Mouse (Mus musculus) brain, embryonic 18.5 days (tissue): ENCODE measurements around the gene Adgre5.

Source experiments
- DNase-seq: peaks from one replicate; pipeline ENCODE4 v3.0.0-alpha.2; 2012; ENCODE audit warnings: low read depth, low spot score

Adgre5 gene

GRCm38 (mm10) chr8:83723447-83724083, 17.6 kb downstream of the Adgre5 start:
- no peak for DNase-seq

DNA sequence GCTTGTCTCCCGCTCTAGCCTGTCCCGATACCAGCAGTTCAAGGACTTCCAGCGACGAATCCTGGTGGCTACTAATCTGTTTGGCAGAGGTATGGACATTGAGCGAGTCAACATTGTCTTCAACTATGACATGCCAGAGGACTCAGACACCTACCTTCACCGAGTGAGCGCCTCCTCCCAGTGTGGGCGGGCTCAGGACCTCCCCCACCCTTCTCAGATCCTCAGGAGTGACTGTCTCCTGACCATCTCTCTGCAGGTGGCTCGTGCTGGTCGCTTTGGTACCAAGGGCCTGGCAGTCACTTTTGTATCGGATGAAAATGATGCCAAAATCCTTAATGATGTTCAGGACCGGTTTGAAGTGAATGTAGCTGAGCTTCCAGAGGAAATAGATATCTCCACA, 18.5 kb downstream of the Adgre5 start:
- DNase-seq = no peak

GRCm38 (mm10) chr8:83721405-83722025, 19.6 kb downstream of the Adgre5 start:
- no peak for DNase-seq

- no peak for DNase-seq
Measured at GRCm38 (mm10) chr8:83719693-83720092, 21.4 kb downstream of the Adgre5 start.

- no peak for DNase-seq
Measured at GRCm38 (mm10) chr8:83719048-83719447, 22.1 kb downstream of the Adgre5 start.

DNA sequence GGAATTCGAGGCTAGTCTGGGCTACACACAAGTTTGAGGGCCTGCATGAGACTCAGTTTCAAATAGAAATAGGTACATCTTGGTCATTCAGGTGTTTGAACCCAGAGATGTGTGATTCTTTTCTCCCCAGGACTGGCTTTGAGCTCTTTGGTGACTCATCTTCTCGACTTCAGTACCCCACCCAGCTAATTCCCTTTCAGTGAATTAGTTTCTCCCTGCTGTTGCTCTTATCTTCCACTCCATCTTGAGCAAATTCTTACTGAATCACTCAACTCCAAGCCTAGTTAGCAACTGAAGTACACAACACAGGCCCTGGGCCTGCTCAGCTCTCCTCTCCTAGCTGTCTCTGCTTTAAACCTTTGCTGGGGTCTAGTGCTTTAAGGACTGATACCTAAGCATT, 24.6 kb downstream of the Adgre5 start:
- no peak for DNase-seq

DNA sequence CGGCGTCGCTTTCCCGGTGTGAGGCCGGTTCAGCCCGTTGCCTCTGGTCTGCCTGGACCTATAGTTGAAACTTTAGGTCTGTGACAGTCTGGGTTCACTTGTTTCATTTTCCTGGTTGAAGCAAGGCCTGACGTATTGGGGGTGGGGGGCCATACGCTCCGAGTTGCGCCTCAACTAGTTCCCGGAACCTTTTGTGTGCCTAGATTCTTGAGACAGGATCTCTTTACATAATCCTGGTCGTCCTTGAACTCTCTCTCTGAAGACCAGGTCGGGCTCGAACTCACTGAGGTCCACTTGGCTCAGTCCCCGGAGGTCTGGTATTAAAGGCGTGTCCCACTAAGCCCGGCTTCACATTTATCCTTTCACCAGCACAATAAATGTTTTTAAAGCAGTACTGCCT, 25.4 kb downstream of the Adgre5 start:
- no peak for DNase-seq

DNA sequence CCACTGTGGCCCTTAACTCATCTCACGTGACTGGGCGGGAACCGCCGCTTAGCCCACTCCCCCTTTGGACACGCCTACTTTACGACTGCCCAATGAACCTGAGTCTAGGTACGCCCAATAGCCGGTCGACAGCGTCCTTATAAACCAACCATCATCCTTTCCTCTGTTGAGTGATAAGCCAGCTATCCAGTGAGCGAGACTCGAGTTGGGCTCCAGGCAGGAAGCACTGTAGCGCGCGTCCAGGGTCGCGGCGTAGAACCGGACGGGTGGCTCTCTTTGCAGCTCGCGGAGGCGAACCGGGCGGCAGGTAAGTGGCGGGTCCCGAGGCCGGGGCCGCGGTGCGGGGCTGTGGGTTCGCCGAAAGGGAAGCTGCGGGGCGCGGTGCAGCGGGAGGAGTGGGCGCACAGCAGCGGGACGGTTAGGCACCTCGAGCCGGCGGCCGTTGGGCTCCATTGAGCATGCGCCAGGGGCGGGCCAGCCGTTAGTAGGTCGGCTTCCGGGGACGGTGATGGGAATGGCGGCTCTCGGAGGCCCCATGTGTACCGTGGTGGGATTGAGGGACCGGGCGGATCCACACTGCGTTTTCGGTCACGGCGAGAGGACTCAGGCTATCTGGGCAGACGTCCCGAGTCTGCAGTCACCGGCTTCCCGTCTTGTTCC, 26.0 kb downstream of the Adgre5 start, which contains the start of gene Ddx39:
Gene Ddx39, plus strand, starts transcription at position 147 of the 660 bp plus-strand sequence.
- peak; percentile 97 for DNase-seq

- no peak for DNase-seq
Measured at GRCm38 (mm10) chr8:83714676-83715030, 26.5 kb downstream of the Adgre5 start.

- no peak for DNase-seq
Measured at GRCm38 (mm10) chr8:83707554-83707953, 33.6 kb downstream of the Adgre5 start.

DNA sequence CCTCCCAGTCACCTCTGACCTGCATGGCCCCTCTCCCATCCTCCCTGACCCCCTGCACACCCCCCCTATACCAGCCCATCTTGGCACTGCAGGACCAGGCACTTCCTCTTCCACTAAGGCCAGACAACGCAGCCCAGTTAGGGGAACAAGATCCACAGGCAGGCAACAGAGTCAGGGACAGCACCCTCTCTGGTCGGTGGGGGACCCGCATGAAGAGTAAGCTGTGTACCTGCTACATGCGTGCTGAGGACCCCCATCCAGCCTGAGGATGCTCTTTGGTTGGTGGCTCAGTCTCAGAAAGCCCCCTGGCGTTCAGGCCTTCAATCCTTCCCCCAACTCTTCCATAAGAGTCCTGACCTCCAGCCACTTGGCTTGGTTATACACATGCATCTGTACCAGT, 34.7 kb downstream of the Adgre5 start:
- no peak for DNase-seq

DNA sequence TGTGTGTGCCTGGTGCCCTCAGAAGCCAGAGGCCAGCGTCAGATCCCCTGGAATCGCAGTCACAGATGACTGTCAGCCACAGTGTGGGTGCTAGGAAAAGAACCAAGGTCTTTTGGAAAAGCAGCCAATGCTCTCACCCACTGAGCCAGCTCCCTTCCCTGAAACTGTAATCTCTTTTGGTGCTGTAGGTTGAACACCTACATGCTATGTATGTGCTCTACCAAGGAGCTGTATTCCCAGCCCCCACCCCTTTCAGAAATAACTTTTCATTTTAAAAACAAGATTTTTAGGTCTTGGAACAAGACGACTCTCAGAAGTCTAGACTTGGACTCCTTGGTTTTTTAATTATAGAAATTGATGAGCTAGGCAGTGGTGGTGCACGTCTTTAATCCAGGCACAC, 37.7 kb downstream of the Adgre5 start:
- no peak for DNase-seq

- DNase-seq = no peak
Measured at GRCm38 (mm10) chr8:83700423-83701085, 40.6 kb downstream of the Adgre5 start.

DNA sequence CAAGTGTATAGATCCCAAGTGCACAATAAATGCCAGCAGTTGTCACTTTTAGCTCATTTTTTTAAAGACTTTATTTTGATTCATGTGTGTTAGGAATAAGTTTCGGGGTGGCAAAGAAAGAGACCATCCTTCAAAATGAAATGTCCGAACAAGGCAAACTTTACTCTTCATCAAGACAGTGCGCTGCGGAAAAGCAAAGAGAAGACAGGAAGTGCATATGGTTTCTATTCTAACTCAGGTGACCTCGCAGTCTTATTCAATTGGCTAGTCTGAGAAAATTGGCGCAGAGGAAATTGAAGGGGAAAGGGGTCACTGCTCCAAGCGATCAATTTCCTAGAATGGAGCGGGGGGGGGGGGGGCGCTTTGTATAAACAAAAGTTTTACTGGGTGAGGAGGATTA, 41.6 kb downstream of the Adgre5 start:
- no peak for DNase-seq

- no peak for DNase-seq
Measured at GRCm38 (mm10) chr8:83698661-83699453, 42.3 kb downstream of the Adgre5 start, which contains the start of gene Pkn1. Gene Pkn1, minus strand, starts transcription at chr8:83699179.

DNA sequence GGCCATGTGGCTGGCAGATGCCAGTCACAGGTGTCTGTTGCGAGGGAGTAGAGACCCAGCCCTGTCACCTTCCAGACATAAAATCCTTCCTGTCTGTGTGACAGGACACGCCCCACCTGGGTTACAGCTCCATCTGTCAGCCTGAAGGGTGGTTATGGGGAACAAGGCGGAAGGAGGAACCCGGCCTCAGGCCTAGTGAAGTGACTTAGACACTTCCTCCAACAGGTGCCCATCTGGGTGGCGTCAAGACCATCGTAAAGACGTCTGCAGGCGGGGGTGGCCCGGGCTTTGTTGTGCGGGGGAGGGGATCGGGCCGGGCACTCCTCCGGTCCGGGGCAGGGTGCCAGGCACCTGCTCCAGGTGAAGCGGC, 42.9 kb downstream of the Adgre5 start:
- DNase-seq = no peak

- no peak for DNase-seq
Measured at GRCm38 (mm10) chr8:83697374-83698220, 43.5 kb downstream of the Adgre5 start.

DNA sequence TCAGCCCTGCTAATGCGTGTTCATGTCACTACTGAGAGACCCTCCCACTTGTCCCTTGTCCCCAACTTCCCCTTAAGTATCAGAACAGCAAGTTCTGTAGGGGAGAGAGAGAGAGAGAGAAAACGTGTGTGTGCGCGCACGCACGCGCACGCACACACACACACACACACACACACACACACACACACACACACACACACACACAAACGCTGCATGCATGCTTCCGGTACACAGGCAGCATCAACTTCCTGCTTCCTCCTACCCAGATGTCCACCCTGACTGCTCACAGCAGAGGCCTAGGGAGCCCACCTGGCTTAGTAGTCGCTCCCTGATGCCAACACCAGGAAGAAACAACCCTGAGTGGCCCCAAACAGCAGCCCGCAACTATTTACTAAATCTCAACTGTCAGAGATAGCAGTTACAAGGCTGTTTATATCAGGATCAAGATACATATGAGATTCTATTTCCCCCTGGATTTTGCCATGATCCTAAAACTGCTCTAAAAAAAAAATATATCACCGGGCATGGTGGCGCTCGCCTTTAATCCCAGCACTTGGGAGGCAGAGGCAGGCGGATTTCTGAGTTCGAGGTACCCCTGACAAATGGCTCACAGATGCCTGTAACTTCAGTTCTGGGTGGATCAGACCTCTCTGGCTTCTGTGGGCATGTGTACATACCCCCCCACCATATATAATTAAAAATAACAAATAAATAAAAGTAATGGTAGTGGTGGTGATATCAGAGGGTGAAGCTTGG, 45.6 kb downstream of the Adgre5 start:
- no peak for DNase-seq

DNA sequence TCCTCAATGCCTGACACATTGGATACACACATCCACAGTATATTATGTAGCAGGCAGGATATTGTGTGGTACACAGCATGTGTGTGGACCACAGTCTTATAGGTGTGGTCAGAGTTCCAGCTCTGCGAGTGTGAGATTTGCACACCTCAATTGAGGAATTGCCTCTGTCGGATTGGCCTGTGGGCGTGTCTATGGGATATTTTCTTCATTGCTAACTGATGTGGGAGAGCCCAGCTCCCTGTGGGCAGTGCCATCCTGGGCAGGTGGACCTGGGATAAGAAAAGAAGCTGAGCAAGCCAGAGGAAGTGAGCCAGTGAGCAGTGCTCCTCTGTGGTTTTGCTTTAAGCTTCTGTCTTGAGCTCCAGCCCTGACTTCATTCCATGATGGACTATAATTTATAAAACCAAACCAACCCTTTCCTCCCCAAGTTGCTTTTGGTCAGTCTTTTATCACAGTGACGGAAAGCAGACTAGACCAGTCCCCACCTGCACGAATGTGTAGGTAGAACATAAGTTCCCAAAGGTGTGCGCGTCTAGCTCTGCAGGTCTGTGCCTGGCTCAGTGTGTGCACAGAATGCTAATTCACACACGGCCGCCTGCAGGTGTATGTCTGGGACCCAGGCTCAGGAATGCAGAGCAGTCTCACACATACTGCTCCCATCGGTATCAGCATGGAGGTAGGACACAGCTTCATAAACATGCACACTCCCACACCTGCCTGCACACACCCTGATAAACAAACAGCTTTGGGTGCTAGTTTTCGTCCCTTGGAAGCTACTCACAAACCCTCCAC, 46.6 kb downstream of the Adgre5 start:
- no peak for DNase-seq
